Mouse (Mus musculus): ENCODE measurements at regions not wholly inside any gene's neighbourhood (a gene's known extent, or its start where the extent isn't known, plus 50 kb on each side); places are given as distances from the start of the nearest gene placed in this dataset.
A peak's percentile ranks its signal among the peaks of the same experiment; 100 is the strongest.

DNA sequence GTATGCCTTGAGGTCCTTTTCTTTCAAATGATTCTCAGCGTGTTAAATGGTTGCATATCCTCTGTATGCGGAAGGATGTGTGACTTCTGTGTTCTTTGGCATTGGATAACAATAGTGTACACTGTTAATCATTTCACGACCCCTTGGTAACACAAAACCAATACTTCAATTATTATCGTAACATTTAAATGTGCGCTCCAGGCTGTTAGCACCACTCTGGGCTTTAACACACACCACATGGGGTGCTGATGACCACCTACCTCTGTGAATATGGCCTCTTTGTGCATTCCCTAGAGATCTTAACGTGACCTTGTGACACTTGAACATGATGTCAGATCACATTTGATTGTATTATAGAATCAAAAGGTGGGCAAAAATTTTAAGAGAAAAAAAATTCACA is 80.2 kb upstream of the Csnka2ip start:
- DNase-seq (ENCODE audit: low read depth, low spot score), result no peak

DNA sequence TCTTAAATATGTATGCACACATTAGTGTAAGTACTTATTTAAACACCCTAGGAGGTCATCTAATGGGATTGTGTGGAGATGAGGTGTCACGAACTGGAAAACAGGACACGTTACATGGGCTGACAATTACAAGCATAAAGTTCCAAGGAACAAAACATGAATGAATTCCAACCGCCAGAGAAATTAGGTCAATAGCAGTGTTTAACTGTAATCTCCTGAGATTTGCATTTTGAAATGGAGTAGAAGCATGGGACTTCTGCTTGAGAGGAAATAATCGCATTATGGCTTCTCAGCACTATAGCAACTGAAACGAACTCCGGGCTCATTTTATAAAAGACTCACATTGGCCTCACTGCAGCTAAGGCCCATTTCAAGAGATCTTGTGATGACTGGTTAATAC is 79.7 kb upstream of the Csnka2ip start:
- peak; percentile 43 for DNase-seq (ENCODE audit: low read depth, low spot score)

DNA sequence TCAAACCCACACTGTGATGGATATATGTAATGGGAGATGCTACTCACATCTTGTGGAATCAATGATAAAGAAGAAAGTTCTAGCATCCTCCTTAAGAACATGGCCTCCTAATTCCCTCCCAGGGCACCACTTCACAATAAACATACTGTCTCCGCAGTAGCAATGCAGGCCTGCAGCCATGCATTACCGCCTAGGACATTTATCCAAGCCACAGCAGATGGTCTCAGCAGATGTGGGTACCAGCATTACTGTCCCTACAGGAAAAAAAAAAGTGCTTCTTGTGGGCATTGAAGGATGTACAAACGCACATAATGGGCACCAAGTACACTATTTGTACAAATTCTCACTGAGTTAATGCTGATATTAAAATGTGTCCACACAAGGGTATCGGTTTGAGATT is 78.6 kb upstream of the Csnka2ip start:
- DNase-seq (ENCODE audit: low read depth, low spot score), result no peak

DNA sequence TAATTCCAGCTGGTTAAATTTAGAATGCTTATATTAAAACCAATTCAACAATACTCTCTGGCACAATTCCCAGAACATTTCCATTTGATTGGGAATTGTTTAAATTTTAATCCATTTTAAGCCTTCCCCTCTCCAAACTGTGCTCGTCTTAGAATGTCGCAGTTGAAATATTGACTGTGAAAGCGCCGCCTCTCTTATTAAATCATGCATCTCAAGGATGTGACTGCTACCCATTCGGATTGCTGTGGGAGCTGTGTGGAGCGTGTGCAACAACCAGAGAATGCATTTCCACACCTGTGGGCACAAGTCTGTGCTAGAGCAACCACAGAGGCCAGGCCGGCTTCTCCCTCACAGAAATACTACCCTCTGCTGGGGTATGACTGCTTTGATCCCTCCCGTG is 75.1 kb upstream of the Csnka2ip start:
- no peak for DNase-seq (ENCODE audit: low read depth, low spot score)

DNA sequence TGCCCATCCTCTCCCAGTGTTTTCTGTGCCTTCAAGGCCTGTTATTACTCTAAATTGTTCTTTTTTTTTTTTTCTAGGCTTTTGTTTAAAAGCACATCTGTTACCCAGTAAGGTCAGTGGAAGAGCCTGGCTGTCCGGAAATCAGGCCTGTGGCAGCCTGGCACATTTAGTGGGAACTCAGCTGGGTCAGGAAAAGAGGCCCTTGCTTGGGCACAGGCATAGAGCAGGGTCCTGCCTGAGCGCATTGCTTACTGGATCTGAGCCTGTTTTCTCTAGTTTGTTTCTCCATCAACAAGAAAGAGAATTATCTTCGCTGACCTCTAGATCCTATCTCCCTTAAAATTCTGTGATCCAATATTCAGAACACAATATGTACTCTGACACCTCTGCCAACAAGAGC is 74.7 kb upstream of the Csnka2ip start:
- no peak for DNase-seq (ENCODE audit: low read depth, low spot score)

DNA sequence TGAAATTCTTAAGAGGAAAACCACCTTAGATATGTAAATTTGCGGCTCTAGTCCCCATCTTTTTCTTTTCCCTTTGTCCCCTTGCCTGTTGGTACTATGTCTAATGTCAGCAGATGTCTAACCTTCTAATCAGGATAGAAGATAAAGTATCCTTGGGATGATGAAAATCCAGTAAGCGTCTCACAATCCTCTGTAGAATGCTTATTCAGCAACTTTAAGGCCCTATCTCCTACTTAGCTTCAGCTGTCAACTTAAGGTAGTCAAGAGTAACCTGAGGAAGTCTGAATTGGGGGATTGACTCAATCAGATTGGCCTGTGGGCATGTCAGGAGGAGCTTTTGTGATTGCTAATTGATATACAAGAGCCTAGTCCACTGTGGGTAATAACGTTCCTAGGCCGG is 64.7 kb upstream of the Csnka2ip start:
- DNase-seq (ENCODE audit: low read depth, low spot score), result no peak
